Mouse (Mus musculus) myocyte (in vitro differentiated cells): Measurements from ENCODE around the gene Cyb561. TPM values are rescaled to one million over a fixed set of nuclear protein-coding genes. Genes with fewer than 3 reads are reported as not detected.
A peak's percentile ranks its signal among the peaks of the same experiment; 100 is the strongest.

ENCODE experiments used
- H3K27me3 ChIP-seq: one replicate; pipeline ENCODE4 v1.6.1; 2011; ENCODE audit not compliant: control insufficient read depth, insufficient read depth, insufficient read length
- H3K36me3 ChIP-seq: one replicate; pipeline ENCODE4 v1.6.1; 2011; ENCODE audit not compliant: control insufficient read depth, insufficient read depth
- H3K4me2 ChIP-seq: one replicate; pipeline ENCODE4 v1.6.1; 2011; ENCODE audit warnings: low read depth, control low read depth
- H3K4me3 ChIP-seq: one replicate; pipeline ENCODE4 v1.5.1; 2011; ENCODE audit warnings: mild to moderate bottlenecking, control low read depth, moderate library complexity
- H3K79me2 ChIP-seq: one replicate; pipeline ENCODE4 v1.6.1; 2011; ENCODE audit not compliant: control insufficient read depth, insufficient read depth
- H3ac ChIP-seq: one replicate; pipeline ENCODE4 v1.6.1; 2011; ENCODE audit not compliant: control insufficient read depth, insufficient read length
- CEBPB ChIP-seq: IDR thresholded peaks from 2 replicates; pipeline ENCODE4 v1.6.1; 2011; ENCODE audit warnings: mild to moderate bottlenecking, moderate library complexity; ENCODE audit not compliant: poor library complexity, insufficient read depth, severe bottlenecking
- E2F4 ChIP-seq: IDR thresholded peaks from one replicate; pipeline ENCODE4 v1.6.1; 2011; ENCODE audit warnings: mild to moderate bottlenecking, control low read depth, moderate library complexity; ENCODE audit not compliant: insufficient read depth
- MAX ChIP-seq: IDR thresholded peaks from one replicate; pipeline ENCODE4 v1.6.1; 2011; ENCODE audit warnings: low read depth, mild to moderate bottlenecking, control low read depth
- MYOD1 ChIP-seq, 3 experiments: IDR thresholded peaks; one replicate each; pipeline ENCODE4 v1.6.1; 2011; ENCODE audit warnings: control low read depth in 2 of 3, low read depth in 2 of 3, mild to moderate bottlenecking in 2 of 3, moderate library complexity in 1 of 3; ENCODE audit not compliant: insufficient read length in 2 of 3, control insufficient read depth in 1 of 3
- MYOG ChIP-seq, 3 experiments: IDR thresholded peaks; one replicate each; pipeline ENCODE4 v1.6.1; 2011; ENCODE audit warnings: control low read depth in 2 of 3, low read depth in 2 of 3, mild to moderate bottlenecking in 2 of 3; ENCODE audit not compliant: insufficient read length in 2 of 3, control insufficient read depth in 1 of 3, insufficient read depth in 1 of 3
- POLR2A ChIP-seq: IDR thresholded peaks from one replicate; pipeline ENCODE4 v1.6.1; 2011; ENCODE audit warnings: low read depth, mild to moderate bottlenecking, control low read depth, moderate library complexity; ENCODE audit not compliant: insufficient read length
- POLR2AphosphoS2 ChIP-seq: IDR thresholded peaks from one replicate; pipeline ENCODE4 v1.6.1; 2011; ENCODE audit warnings: low read depth, control low read depth; ENCODE audit not compliant: insufficient read length
- REST ChIP-seq: IDR thresholded peaks from one replicate; pipeline ENCODE4 v1.6.1; 2011; ENCODE audit warnings: mild to moderate bottlenecking, control low read depth, moderate library complexity; ENCODE audit not compliant: insufficient read depth, insufficient read length
- SRF ChIP-seq: IDR thresholded peaks from one replicate; pipeline ENCODE4 v1.6.1; 2011; ENCODE audit warnings: low read depth; ENCODE audit not compliant: control insufficient read depth, insufficient read length
- TCF12 ChIP-seq: IDR thresholded peaks from one replicate; pipeline ENCODE4 v1.6.1; 2011; ENCODE audit warnings: mild to moderate bottlenecking, control low read depth; ENCODE audit not compliant: poor library complexity, insufficient read depth, severe bottlenecking
- TCF3 ChIP-seq: IDR thresholded peaks from one replicate; pipeline ENCODE4 v1.6.1; 2011; ENCODE audit warnings: low read depth, control low read depth; ENCODE audit not compliant: insufficient read length
- USF1 ChIP-seq: IDR thresholded peaks from one replicate; pipeline ENCODE4 v1.6.1; 2011; ENCODE audit warnings: low read depth, mild to moderate bottlenecking, control low read depth, moderate library complexity
- polyA plus RNA-seq: library from polyadenylated mRNA; unstranded; fragments of >200 nt; fragmentation: generic; extraction: Trizol; gene quantifications from one replicate; pipeline ENCODE4 v1.2.1, GENCODE M21; 2012; ENCODE audit warnings: missing spikeins

Cyb561 gene
- polyA plus RNA-seq: 1.5 TPM

DNA sequence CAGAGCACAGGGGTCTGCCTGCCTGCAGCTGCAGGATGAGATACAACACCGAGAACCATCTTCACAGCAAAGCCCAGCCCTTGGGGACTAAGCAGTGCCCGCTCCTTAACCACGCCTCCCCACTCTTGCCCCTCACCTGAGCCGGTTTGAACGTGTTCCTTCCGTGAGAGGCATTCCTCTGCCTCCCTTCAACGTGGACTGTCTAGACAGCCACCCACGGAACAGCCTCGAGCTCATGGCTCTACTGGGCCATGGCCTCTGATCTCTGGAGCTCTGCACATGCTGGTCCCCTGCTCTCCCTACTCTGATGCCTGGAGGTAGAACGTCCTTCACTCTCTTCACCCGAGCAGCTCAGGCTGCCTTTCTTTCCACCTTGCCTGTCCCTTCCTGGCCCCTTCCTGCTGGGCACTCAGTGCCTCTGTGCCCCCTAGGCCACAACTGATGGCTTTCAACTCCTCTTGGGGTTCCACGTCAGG is at the start of gene Cyb561:
Gene Cyb561, minus strand, starts transcription at position 426 of the 476 bp plus-strand sequence.
- TF ChIP-seq USF1 (no peak), MYOD1 (IDR thresholded peaks at IDR 0.05; ENCODE audit: control insufficient read depth in 1 of 3, insufficient read length in 2 of 3, low read depth in 2 of 3) (no peak), POLR2A (no peak), MAX (no peak), REST (no peak), CEBPB (no peak), MYOG (IDR thresholded peaks at IDR 0.05; ENCODE audit: control insufficient read depth in 1 of 3, insufficient read depth in 1 of 3, insufficient read length in 2 of 3, low read depth in 2 of 3) (no peak), TCF3 (no peak), E2F4 (no peak), TCF12 (no peak), SRF (no peak), POLR2AphosphoS2 (no peak)
- Histone ChIP-seq H3K4me2 (peak within 1 kb of the TSS; percentile 71), H3ac (no peak within 1 kb of the TSS), H3K4me3 (no peak within 1 kb of the TSS), H3K27me3 (no peaks in the 10 kb centered on the region), H3K36me3 (no peaks in the 10 kb centered on the region), H3K79me2 (no peaks in the 10 kb centered on the region)

- Histone ChIP-seq H3K4me2 (no peak overlapping the region), H3ac (no peak overlapping the region), H3K4me3 (no peak overlapping the region), H3K36me3 (no peaks in the 10 kb centered on the region), H3K27me3 (peaks cover 45% of the 10 kb centered on the region), H3K79me2 (no peaks in the 10 kb centered on the region)
- TF ChIP-seq TCF12: no peak
- no peak for TF ChIP-seq REST
- no peak for TF ChIP-seq MYOG (IDR thresholded peaks at IDR 0.05; ENCODE audit: control insufficient read depth in 1 of 3, insufficient read depth in 1 of 3, insufficient read length in 2 of 3, low read depth in 2 of 3)
- TF ChIP-seq MAX: no peak
- no peak for TF ChIP-seq SRF
- TF ChIP-seq USF1: no peak
- no peak for TF ChIP-seq TCF3
- no peak for TF ChIP-seq E2F4
- no peak for TF ChIP-seq MYOD1 (IDR thresholded peaks at IDR 0.05; ENCODE audit: control insufficient read depth in 1 of 3, insufficient read length in 2 of 3, low read depth in 2 of 3)
These were observed 48.6 kb upstream of the Cyb561 start for GRCm38 (mm10) chr11:106001718-106002117.

DNA sequence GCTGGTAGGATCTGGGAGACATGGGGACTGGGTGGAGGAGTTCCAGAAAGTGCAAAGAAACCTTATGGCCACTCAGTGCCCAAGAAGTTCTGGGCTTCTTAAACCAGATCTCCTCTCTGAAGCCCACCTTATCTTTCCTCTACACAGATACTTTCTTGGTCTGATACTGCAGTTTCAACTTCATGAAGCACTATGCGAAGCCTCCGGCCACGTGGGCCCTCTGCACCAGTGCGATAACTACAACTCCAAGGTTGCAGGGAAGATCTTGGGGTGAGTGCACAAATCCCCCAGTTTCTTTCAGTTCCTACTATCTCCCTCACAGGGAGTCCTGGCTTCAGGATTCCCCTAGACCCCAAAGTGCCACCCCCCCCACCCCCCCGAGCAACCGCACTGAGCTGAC is 46.9 kb upstream of the Cyb561 start:
- Histone ChIP-seq H3ac (no peak overlapping the region), H3K27me3 (peaks cover 62% of the 10 kb centered on the region), H3K4me2 (no peak overlapping the region), H3K4me3 (no peak overlapping the region), H3K79me2 (no peaks in the 10 kb centered on the region), H3K36me3 (no peaks in the 10 kb centered on the region)
- no peak for TF ChIP-seq POLR2AphosphoS2
- no peak for TF ChIP-seq MYOD1 (IDR thresholded peaks at IDR 0.05; ENCODE audit: control insufficient read depth in 1 of 3, insufficient read length in 2 of 3, low read depth in 2 of 3)
- no peak for TF ChIP-seq E2F4
- TF ChIP-seq MYOG (IDR thresholded peaks at IDR 0.05; ENCODE audit: control insufficient read depth in 1 of 3, insufficient read depth in 1 of 3, insufficient read length in 2 of 3, low read depth in 2 of 3): no peak
- no peak for TF ChIP-seq CEBPB
- TF ChIP-seq REST: no peak
- TF ChIP-seq SRF: no peak
- TF ChIP-seq TCF3: no peak
- no peak for TF ChIP-seq USF1
- TF ChIP-seq MAX: no peak

DNA sequence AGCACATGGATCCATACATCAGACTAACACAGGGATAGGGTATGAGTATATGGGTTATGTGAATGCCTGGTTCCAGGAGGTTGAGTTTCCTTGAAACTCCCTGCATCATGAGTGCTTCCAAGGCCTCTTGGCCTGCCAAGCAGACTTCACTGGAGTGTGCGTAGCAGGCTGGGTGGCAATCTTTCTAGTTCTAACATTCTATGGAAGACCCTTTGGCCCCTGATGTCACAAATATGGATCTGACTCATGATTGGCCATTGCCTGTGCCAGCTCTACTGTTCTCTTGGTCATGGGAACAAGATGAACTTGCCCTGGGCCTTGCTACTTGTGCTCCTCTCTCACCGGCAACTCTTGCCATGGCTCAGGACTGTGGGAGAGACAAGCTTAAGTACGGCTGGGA is 41.2 kb upstream of the Cyb561 start, which contains the start of gene Ace3:
Gene Ace3, plus strand, starts transcription at position 301 of the 400 bp plus-strand sequence.
- no peak for TF ChIP-seq TCF12
- TF ChIP-seq POLR2AphosphoS2: no peak
- TF ChIP-seq MYOD1 (IDR thresholded peaks at IDR 0.05; ENCODE audit: control insufficient read depth in 1 of 3, insufficient read length in 2 of 3, low read depth in 2 of 3): no peak
- no peak for TF ChIP-seq REST
- TF ChIP-seq E2F4: no peak
- no peak for TF ChIP-seq CEBPB
- no peak for TF ChIP-seq POLR2A
- TF ChIP-seq TCF3: no peak
- TF ChIP-seq MYOG (IDR thresholded peaks at IDR 0.05; ENCODE audit: control insufficient read depth in 1 of 3, insufficient read depth in 1 of 3, insufficient read length in 2 of 3, low read depth in 2 of 3): no peak
- TF ChIP-seq SRF: no peak
- no peak for TF ChIP-seq MAX
- no peak for TF ChIP-seq USF1
- Histone ChIP-seq H3ac (no peak within 1 kb of the TSS), H3K4me3 (no peak within 1 kb of the TSS), H3K4me2 (no peak within 1 kb of the TSS), H3K79me2 (no peaks in the 10 kb centered on the region), H3K36me3 (no peaks in the 10 kb centered on the region), H3K27me3 (peaks cover 74% of the 10 kb centered on the region)

- no peak overlapping the region for H3K4me2 ChIP-seq
- no peak overlapping the region for H3ac ChIP-seq
- peaks cover 38% of the 10 kb centered on the region for H3K27me3 ChIP-seq
- no peaks in the 10 kb centered on the region for H3K36me3 ChIP-seq
- TF ChIP-seq TCF3: no peak
- no peak for TF ChIP-seq MAX
- 0 out of 2 replicates have a peak, but pooled peaks have one; percentile 8 for TF ChIP-seq CEBPB
- no peaks in the 10 kb centered on the region for H3K79me2 ChIP-seq
- H3K4me3 ChIP-seq: no peak overlapping the region
These were observed 37.1 kb upstream of the Cyb561 start for GRCm38 (mm10) chr11:105990231-105990630.
